Mouse (Mus musculus): ENCODE data around the gene Crlf1. TPM values are rescaled to one million over a fixed set of nuclear protein-coding genes. Genes with fewer than 3 reads are reported as not detected.

Gene Crlf1
- polyA plus RNA-seq, 1 experiment from 2014 or later, result 3.2 TPM

DNA sequence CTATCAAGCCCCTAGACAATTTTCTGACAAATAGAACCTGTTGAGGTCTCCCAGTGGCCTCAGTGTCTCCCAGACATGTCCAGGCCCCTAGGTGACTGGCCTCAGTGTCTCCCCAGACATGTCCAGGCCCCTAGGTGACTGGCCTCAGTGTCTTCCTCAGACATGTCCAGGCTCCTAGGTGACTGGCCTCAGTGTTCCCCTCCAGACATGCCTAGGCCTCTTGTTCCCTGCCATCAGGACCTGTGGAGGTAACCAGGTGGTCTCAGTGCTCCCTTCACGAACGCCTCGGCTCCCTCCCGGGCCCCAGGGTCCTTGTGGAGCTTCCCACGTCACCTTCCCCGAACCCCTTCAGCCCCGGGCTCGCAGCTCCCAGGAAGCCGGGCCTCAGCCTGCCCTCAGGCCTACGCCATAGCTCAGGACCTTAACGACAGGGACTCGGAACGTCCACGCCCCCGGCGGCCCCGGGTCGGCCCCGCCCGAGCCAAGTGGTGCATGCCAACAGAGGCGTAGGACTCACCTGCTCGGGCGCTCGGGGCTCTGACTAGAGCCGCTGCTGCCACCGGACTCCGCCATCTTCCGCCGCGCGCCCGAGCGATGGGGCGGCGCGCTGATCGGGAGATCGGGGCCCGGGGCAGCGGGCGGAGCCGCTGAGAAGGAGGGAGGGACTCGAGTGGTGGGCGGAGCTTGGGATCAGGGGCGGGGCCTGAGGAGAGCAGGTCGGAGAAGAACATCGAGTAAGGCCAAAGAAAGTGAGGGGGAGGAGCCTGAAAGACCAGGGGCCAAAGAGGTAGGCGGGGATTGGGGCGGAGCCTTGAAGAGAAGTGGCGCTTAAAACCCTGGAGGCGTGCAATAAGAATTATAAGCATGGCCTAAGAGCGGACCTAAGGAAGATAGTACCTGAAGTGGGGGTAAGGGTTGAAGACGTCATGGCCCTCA, 16.4 kb upstream of the Crlf1 start, which contains the start of gene Klhl26:
TSS of gene Klhl26 (minus strand) at position 636 of the 936 bp plus-strand sequence.
- peak; percentile 98 for DNase-seq (ENCODE audit: low spot score)
- H3K27me3 ChIP-seq (ENCODE audit: insufficient read depth, poor library complexity, severe bottlenecking), result peaks cover 27% of the 10 kb centered on the region
- peak within 1 kb of the TSS; percentile 88 for H3K4me3 ChIP-seq
- peak within 1 kb of the TSS; percentile 92 for H3K27ac ChIP-seq
- no peaks in the 10 kb centered on the region for H3K9me3 ChIP-seq
- H3K36me3 ChIP-seq, result 0 out of 2 replicates have a peak, but pooled peaks cover 3% of the 10 kb centered on the region
- WGBS, result under 1% methylated on average over 53 of the region's 53 CpGs
- H3K4me1 ChIP-seq, result peaks cover 32% of the 10 kb centered on the region

DNA sequence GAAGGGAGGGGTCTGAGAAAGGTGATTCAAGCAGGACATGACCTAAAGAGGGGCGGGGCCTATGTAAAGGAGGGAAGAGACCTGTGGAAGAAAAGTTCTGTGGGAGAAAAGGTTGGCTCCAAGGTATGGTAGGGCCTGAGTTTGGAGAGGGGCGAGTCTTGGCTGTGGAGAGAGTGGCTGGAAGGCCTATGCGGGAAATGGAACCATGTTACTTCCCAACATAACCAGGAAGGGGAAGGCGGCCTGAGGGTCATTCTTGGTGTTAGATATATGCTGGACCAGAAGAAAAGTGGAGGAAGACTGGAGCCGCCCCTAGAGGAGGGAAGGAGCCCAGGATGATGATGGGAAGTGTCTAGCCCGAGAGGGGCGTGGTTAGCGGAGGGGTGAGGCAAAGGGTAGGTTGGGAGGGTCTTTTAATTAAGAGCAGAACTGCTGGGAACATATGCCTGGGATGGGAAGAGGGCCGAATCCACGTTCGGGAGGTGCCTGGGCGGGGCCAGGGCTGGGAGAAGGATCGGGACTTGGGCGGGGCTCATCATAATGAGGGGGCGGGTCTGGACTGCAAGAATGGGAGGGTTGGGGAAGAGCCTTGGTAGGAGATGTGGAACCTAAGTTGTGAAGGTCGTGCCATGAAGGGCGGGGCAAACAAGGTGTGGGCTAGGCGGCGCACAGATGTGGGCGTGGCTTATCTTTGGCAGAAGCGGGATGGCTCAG, 15.5 kb upstream of the Crlf1 start:
- no peaks in the 10 kb centered on the region for H3K9me3 ChIP-seq
- WGBS, result 2% methylated on average over 21 of the region's 21 CpGs
- peak overlapping the region; percentile 92 for H3K27ac ChIP-seq
- H3K4me1 ChIP-seq, result peaks cover 32% of the 10 kb centered on the region
- peaks cover 35% of the 10 kb centered on the region for H3K27me3 ChIP-seq (ENCODE audit: insufficient read depth, poor library complexity, severe bottlenecking)
- H3K4me3 ChIP-seq, result peak overlapping the region; percentile 88
- H3K36me3 ChIP-seq, result 0 out of 2 replicates have a peak, but pooled peaks cover 3% of the 10 kb centered on the region
- no peak for DNase-seq (ENCODE audit: low spot score)

DNA sequence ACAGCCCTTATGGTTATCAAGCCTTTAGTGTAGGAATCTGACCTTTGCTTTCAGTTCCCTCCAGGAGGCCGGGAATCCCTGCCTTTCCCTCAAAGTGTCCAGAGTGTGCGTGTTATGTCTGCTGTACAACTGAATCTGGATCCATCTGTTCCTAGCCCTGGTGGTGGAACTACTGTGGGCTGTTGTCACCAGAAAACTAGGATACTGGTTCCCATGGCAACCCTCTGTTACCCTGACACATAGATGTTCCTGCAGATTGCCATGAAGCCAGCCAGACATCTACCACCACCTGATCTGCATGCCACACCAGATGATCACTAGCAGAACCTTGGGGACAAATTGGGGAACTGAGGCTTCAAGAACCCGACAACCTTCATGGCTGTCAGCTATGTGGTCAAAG, 11.1 kb upstream of the Crlf1 start:
- WGBS, result 83% methylated on average over 3 of the region's 3 CpGs

DNA sequence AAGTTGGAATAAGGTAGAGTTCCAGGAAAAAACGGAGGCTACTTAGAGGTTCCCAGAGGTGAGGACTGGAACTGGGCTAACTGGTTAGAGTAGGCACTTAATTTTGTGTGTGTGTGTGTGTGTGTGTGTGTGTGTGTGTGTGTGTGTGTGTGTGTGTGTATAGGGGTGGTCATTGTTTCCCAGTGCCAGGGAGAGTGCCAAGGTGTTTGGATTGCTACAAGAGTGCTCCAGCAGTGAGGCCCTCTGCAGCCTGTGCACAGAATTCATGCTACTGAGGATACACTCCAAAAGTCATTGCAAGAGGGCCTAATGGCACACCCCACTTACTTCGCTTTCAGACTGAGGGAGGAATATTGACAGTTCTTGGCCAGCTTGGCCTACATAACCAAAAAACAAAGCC, 10.0 kb upstream of the Crlf1 start:
- H3K4me1 ChIP-seq, result peaks cover 17% of the 10 kb centered on the region
- WGBS, result 44% methylated on average over 2 of the region's 2 CpGs
- H3K4me3 ChIP-seq, result no peak overlapping the region
- no peak overlapping the region for H3K27ac ChIP-seq
- no peaks in the 10 kb centered on the region for H3K36me3 ChIP-seq
- H3K27me3 ChIP-seq (ENCODE audit: insufficient read depth, poor library complexity, severe bottlenecking), result peaks cover 90% of the 10 kb centered on the region
- no peak for DNase-seq (ENCODE audit: low spot score)
- no peaks in the 10 kb centered on the region for H3K9me3 ChIP-seq

More for the DNA sequence above, 11.1 kb upstream of the Crlf1 start:
- Histone ChIP-seq H3K9me3 (no peaks in the 10 kb centered on the region), H3K36me3 (no peaks in the 10 kb centered on the region), H3K27ac (no peak overlapping the region), H3K27me3 (ENCODE audit: insufficient read depth, poor library complexity, severe bottlenecking) (peaks cover 80% of the 10 kb centered on the region), H3K4me1 (peaks cover 18% of the 10 kb centered on the region), H3K4me3 (no peak overlapping the region)
- no peak for DNase-seq (ENCODE audit: low spot score)

DNA sequence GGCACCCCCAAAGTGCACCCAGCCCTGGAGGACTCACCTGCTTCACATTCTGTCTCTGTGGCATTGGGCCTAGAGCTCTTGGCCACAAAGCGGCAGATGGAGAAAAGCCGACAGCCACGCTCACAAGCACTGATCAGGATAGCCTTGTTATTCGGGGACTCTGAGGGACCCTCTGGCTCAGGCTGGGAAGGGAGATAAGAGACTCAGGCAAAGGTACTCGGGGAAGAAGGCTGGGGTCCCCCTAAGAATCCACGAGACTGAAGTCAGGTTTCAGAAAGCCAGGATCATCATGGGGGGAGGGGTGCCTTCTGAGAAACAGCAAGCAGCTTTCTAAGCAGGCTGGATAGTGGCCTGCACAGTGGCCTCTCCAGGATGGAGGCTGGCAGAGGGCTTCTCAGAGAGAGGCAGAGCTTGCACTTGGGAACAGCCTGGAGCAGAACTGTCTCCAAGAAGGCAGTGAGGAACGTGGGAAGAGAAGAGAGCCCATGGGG, 6.7 kb upstream of the Crlf1 start:
- H3K4me1 ChIP-seq, result peaks cover 46% of the 10 kb centered on the region
- H3K4me3 ChIP-seq, result no peak overlapping the region
- no peaks in the 10 kb centered on the region for H3K36me3 ChIP-seq
- H3K9me3 ChIP-seq, result no peaks in the 10 kb centered on the region
- DNase-seq (ENCODE audit: low spot score), result no peak
- peaks cover 100% of the 10 kb centered on the region for H3K27me3 ChIP-seq (ENCODE audit: insufficient read depth, poor library complexity, severe bottlenecking)
- WGBS, result 41% methylated on average over 7 of the region's 7 CpGs
- H3K27ac ChIP-seq, result no peak overlapping the region

DNA sequence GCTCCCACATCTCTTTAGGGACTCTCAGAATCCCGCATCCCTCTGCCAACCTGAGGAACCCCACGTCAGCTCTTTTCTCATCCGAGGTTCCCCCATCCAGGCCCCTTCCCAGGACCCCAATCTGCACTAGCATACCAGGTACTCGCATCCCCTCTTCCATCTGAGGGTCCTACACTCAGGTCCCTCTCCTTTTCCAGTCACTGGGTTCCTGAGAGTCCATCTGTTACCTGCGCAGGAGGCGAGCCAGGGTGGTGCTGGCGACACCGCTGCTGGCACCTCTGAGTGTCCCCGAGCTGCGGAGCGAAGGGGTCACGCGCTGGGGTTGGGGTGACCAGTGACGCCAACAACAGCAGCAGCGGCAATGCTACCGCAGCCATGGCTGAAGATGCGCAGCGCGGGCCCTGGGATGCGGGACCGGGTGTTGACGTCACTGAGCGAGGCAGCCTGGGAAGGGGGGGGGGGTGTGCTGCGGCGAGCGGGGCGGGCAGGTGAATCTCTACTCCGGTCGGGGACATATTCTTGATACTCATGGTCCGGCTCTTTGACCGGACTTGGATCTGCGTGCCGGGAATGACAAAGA, 5.9 kb upstream of the Crlf1 start, which contains the start of gene Tmem59l:
TSS of gene Tmem59l (minus strand) at position 418 of the 580 bp plus-strand sequence.
- no peak for DNase-seq (ENCODE audit: low spot score)
- WGBS, result 6% methylated on average over 33 of the region's 33 CpGs
- H3K4me3 ChIP-seq, result peak within 1 kb of the TSS; percentile 56
- H3K9me3 ChIP-seq, result no peaks in the 10 kb centered on the region
- peaks cover 50% of the 10 kb centered on the region for H3K4me1 ChIP-seq
- peak within 1 kb of the TSS; percentile 72 for H3K27ac ChIP-seq
- H3K27me3 ChIP-seq (ENCODE audit: insufficient read depth, poor library complexity, severe bottlenecking), result peaks cover 100% of the 10 kb centered on the region
- H3K36me3 ChIP-seq, result no peaks in the 10 kb centered on the region

DNA sequence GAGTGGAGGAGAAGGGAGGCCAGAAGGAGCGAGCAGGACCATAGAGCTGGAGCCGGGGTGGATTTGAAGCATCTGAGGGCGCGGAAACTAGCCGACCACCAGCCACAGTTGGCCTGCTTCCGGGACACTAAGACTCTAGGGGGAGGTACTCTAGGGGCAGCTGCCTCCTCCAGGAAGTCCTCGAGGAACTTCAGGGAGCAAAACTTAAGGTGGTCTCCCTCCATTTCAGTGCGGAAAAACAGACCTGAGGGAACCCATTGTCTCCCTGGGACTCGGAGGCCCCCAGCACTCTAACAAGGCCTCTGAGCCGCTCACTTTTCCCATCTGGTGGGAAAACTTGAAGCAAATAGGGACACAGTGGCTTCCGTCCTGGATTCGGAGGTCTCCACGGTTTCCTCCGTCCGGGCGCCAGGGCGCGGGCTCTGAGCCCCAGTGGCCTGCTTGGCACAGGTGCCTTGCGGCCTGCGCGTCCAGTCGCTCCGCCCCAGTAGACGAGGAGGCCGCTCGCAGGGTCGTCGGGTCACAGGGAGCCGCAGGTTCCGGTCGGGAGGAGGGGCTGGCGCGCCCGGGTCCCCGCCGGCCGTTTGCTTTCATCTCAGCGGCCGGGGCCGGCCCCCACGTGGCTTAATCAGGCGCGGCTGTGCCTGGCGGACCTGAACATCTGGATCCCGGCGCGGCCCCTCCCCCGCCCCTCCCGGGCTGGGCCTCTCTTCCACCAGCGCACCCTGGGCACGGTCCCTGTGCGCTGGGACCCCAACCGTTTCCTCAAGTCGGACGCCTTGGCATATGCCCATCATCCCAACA, 4.8 kb upstream of the Crlf1 start:
- no peaks in the 10 kb centered on the region for H3K9me3 ChIP-seq
- H3K27me3 ChIP-seq (ENCODE audit: insufficient read depth, poor library complexity, severe bottlenecking), result peaks cover 100% of the 10 kb centered on the region
- peak overlapping the region; percentile 72 for H3K27ac ChIP-seq
- H3K4me1 ChIP-seq, result peaks cover 61% of the 10 kb centered on the region
- peak; percentile 92 for DNase-seq (ENCODE audit: low spot score)
- peak overlapping the region; percentile 56 for H3K4me3 ChIP-seq
- H3K36me3 ChIP-seq, result no peaks in the 10 kb centered on the region
- 3% methylated on average over 55 of the region's 55 CpGs for WGBS

DNA sequence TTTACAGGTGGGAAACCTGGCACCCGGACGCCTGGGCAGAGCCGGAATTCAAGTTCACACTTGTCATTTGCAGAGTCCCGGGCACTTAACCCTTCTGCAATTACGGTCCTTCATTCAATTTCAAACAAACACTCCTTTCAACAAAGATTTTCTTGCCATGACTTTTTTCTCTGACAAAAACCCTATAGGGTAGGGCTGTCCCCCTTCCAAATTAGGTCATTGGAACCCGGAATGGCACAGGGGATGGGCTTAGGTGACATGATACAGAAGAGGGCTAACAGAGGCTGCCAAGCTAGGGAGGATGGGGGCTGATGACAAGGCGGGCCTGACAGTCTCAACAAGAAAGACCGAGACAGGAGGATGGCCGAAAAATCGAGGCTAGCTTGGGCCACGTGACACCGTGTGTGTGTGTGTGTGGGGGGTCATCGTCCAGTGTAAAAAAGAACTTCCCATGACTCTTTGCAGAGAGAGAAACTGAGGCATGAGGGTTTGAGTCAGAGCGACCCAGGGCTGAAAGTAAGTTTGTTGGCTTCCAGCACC, 4.0 kb upstream of the Crlf1 start:
- H3K27me3 ChIP-seq (ENCODE audit: insufficient read depth, poor library complexity, severe bottlenecking), result peaks cover 100% of the 10 kb centered on the region
- H3K27ac ChIP-seq, result no peak overlapping the region; the same call in 1 of the 2 replicates
- H3K9me3 ChIP-seq, result no peaks in the 10 kb centered on the region
- H3K4me3 ChIP-seq, result peak overlapping the region; percentile 56
- peaks cover 70% of the 10 kb centered on the region for H3K4me1 ChIP-seq
- H3K36me3 ChIP-seq, result no peaks in the 10 kb centered on the region
- no peak for DNase-seq (ENCODE audit: low spot score)
- 2% methylated on average over 14 of the region's 14 CpGs for WGBS

DNA sequence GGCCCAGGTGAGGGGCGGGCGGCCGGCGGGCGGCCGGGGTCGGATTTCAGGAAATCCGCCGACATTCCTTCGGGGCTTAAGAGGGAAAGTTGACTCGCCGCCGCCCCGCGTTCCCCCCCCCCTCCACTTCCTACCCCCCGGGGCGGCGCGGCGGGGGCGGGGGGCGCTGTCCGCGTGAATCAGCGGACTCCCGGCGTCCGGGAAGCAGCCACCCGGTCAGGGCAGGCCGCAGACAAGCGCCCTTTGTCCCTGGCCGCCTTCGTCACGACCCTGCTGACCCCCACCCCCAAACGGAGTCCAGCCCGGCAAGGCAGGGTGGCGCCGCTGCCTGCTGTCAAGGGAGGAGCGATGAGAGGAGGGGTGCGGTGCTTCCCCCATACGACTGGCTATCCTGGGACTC, 3.4 kb upstream of the Crlf1 start:
- Histone ChIP-seq H3K27me3 (ENCODE audit: insufficient read depth, poor library complexity, severe bottlenecking) (peaks cover 100% of the 10 kb centered on the region), H3K4me3 (peak overlapping the region; percentile 56), H3K9me3 (no peaks in the 10 kb centered on the region), H3K36me3 (no peaks in the 10 kb centered on the region), H3K4me1 (peaks cover 75% of the 10 kb centered on the region), H3K27ac (peak overlapping the region; percentile 72)
- WGBS, result under 1% methylated on average over 29 of the region's 41 CpGs
- DNase-seq (ENCODE audit: low spot score), result no peak

DNA sequence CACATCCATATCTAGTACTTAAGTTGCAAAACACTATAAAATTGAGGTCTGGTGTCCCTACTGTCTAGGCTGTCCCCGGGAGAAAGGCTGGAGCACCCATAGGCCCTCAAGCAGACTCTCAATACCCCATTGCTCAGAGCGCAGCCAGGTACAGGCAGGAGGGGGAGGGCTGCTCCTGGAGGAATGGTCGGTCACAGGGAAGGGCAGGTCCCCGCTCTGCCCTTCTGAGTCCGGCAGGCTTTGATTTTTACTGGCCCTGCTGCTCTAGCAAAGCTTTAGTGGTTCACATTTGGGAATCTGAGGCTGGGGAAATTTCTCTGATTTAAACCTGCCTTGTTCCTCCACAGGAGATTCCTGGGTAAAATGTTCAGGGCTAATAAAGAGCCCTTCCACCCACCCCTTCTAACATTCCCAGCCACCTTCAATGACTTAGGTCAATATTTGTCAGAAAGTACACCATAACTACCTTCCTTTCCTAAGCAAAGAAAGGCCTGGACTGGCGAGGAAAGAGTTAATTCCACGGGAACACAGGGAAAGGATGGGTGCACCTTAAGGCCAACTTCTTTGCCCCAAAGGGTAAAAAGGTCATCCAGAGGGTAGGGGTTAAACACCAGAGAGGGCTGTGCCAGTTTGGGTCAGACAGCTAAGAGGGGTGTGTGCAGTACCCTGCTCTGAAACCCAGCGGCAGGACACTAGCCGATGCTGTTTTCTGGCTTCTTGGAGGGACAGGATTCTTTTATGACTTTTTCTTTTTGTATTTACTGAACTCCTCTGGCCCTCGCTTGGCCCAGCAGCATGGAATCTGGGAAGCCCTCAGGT, 2.7 kb upstream of the Crlf1 start:
- no peak for DNase-seq (ENCODE audit: low spot score)
- Histone ChIP-seq H3K9me3 (no peaks in the 10 kb centered on the region), H3K27ac (peak overlapping the region; percentile 72; the same call in 1 of the 2 replicates), H3K36me3 (no peaks in the 10 kb centered on the region), H3K27me3 (ENCODE audit: insufficient read depth, poor library complexity, severe bottlenecking) (peaks cover 100% of the 10 kb centered on the region), H3K4me1 (peaks cover 81% of the 10 kb centered on the region), H3K4me3 (peak overlapping the region; percentile 56)
- 10% methylated on average over 10 of the region's 10 CpGs for WGBS

DNA sequence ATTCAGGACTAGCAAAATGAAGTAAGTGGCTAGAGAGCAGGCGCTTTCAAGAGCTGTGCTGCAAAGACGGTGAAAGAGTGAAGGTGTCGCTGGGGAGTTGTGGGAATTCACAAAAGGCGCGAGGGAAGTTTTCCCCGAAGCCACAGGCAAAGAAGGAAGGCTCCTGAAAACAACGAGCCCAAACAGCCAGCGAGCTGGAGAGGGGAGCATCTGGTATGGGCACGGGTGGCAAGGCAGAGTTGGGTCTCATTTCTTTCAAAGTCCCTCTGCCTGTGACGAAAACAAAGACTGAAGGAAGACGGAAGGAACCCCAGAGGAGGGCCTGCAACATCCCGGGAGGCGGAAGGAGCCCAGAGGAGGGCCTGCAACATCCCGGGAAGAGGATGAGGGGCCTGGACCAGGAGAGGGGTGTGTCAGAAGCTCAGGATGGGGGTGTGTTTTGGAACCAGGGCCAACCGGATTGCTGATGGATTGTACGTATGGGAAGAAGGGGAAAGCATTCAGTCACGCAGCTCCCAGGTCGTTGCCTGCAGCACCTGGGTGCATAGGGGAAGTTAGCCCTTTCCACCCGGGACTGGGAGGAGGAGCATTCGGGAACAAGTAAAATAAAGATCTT, 2.0 kb upstream of the Crlf1 start:
- 4% methylated on average over 20 of the region's 20 CpGs for WGBS
- DNase-seq (ENCODE audit: low spot score), result no peak
- Histone ChIP-seq H3K27me3 (ENCODE audit: insufficient read depth, poor library complexity, severe bottlenecking) (peaks cover 100% of the 10 kb centered on the region), H3K4me3 (0 out of 2 replicates have a peak overlapping the region, but pooled peaks have one; percentile 9), H3K36me3 (no peaks in the 10 kb centered on the region), H3K27ac (no peak overlapping the region), H3K9me3 (no peaks in the 10 kb centered on the region), H3K4me1 (peaks cover 88% of the 10 kb centered on the region)

Data from heart, embryonic 10.5 days (tissue).